Mouse (Mus musculus) C3H10T1/2 (cell line): ENCODE measurements around the gene 1700025B11Rik. TPM values are rescaled to one million over a fixed set of nuclear protein-coding genes. Genes with fewer than 3 reads are reported as not detected.

Source experiments
- polyA plus RNA-seq, 2 experiments: library from polyadenylated mRNA; unstranded; fragments of >200 nt; fragmentation: generic; extraction: Trizol; gene quantifications; one replicate each; pipeline ENCODE4 v1.2.1; 2012; ENCODE audit warnings: missing spikeins in 2 of 2

Gene 1700025B11Rik
- not detected for polyA plus RNA-seq

GRCm38 (mm10) chr15:77561792-77562191 is at the start of gene 1700025B11Rik:
1700025B11Rik (minus strand) TSS chr15:77561892.

GRCm38 (mm10) chr15:77598958-77599357 is 37.3 kb upstream of the 1700025B11Rik start, which contains the start of gene Gm36245:
Gm36245 (plus strand) TSS chr15:77599258.

GRCm38 (mm10) chr15:77595961-77596360 is 34.3 kb upstream of the 1700025B11Rik start, which contains the start of gene Apol10b:
Apol10b (minus strand) TSS chr15:77596125.

GRCm38 (mm10) chr15:77533216-77533615 is 28.5 kb downstream of the 1700025B11Rik start, which contains the start of gene Apol7c:
Apol7c (minus strand) TSS chr15:77533316.

Other genes with a start within 250 kb of the 1700025B11Rik start
- gene Apol7a, start 162.8 kb downstream of the 1700025B11Rik start, polyA plus RNA-seq: 1 to 10 TPM in 1 of 2 experiments, under 1 TPM in 1; 0.19 to 1.6 TPM
- gene Apol9a, start 150.8 kb downstream of the 1700025B11Rik start, polyA plus RNA-seq: 10 to 100 TPM; 13.5 to 90.2 TPM
- gene Apol7b, start 114.4 kb downstream of the 1700025B11Rik start, polyA plus RNA-seq: not detected
- gene Apol10a, start 84.8 kb downstream of the 1700025B11Rik start, polyA plus RNA-seq: not detected
- under 1 TPM; 0.04 to 0.12 TPM for gene Apol11a, start 53.6 kb downstream of the 1700025B11Rik start, polyA plus RNA-seq
- not detected for gene Apol7c, start 28.6 kb downstream of the 1700025B11Rik start, polyA plus RNA-seq
- 1 to 10 TPM in 1 of 2 experiments, under 1 TPM in 1; 0.25 to 3.8 TPM for gene Apol10b, start 34.2 kb upstream of the 1700025B11Rik start, polyA plus RNA-seq
- gene Gm36245, start 37.4 kb upstream of the 1700025B11Rik start, polyA plus RNA-seq: not detected
- gene Apol11b, start 81.4 kb upstream of the 1700025B11Rik start, polyA plus RNA-seq: not detected
- gene Apol7e, start 137.0 kb upstream of the 1700025B11Rik start, polyA plus RNA-seq: not detected
- 10 to 100 TPM in 1 of 2 experiments, 1 to 10 TPM in 1; 5.1 to 43.6 TPM for gene Apol9b, start 167.1 kb upstream of the 1700025B11Rik start, polyA plus RNA-seq
- gene Apol8, start 195.1 kb upstream of the 1700025B11Rik start, polyA plus RNA-seq: under 1 TPM; 0.06 to 0.59 TPM